Mouse (Mus musculus) layer of hippocampus, adult 18-20 months (tissue): Measurements from ENCODE around the gene Alkbh8. TPM values are rescaled to one million over a fixed set of nuclear protein-coding genes. Genes with fewer than 3 reads are reported as not detected.

Experiments used
- total RNA-seq, 2 experiments: library from RNA; stranded (reverse); gene quantifications; 2 replicates each; pipeline ENCODE4 v1.2.3; 2021

The Alkbh8 gene
- total RNA-seq, 2 experiments from 2014 or later = 40.5 to 42.0 TPM

Other genes with a start within 250 kb of the Alkbh8 start
- gene Cwf19l2, start 68.5 kb downstream of the Alkbh8 start, total RNA-seq = 10 to 100 TPM; 18.3 to 19.0 TPM
- gene Gucy1a2, start 197.6 kb downstream of the Alkbh8 start, total RNA-seq = 10 to 100 TPM; 58.5 to 60.0 TPM